Mouse (Mus musculus) liver, adult 2 months (tissue): ENCODE results near the gene Abca3. TPM values are rescaled to one million over a fixed set of nuclear protein-coding genes. Genes with fewer than 3 reads are reported as not detected.
A peak's percentile ranks its signal among the peaks of the same experiment; 100 is the strongest.
"Not testable (repeated sequence)": the region's sequence is repeated elsewhere in the genome, so short reads cannot be mapped to it uniquely, and the experiment has no call there.

Source experiments
- DNase-seq: peaks from one replicate; pipeline ENCODE4 v3.0.0-alpha.2; 2011; ENCODE audit warnings: low read depth, low spot score; ENCODE audit errors: extremely low read depth
- H3K27ac ChIP-seq: fragments of 200-500 bp; replicated peaks from 2 replicates; pipeline ENCODE4 v1.5.1; 2012; ENCODE audit warnings: low read depth, mild to moderate bottlenecking, control low read depth, inconsistent platforms, low read length; ENCODE audit not compliant: insufficient read depth
- H3K27me3 ChIP-seq: fragments of 200-500 bp; 2 replicates; pipeline ENCODE4 v1.6.1; 2012; ENCODE audit warnings: mild to moderate bottlenecking, moderate library complexity, low read length, inconsistent platforms; ENCODE audit not compliant: control insufficient read depth, insufficient read depth
- H3K36me3 ChIP-seq: fragments of 200-500 bp; 2 replicates; pipeline ENCODE4 v1.6.1; 2012; ENCODE audit warnings: low read length, inconsistent platforms; ENCODE audit not compliant: control insufficient read depth, insufficient read depth
- H3K4me1 ChIP-seq: fragments of 200-500 bp; 2 replicates; pipeline ENCODE4 v1.6.1; 2011; ENCODE audit warnings: low read length; ENCODE audit not compliant: control insufficient read depth, insufficient read depth
- H3K4me3 ChIP-seq: fragments of 200-500 bp; 2 replicates; pipeline ENCODE4 v1.5.1; 2011; ENCODE audit warnings: low read depth, mild to moderate bottlenecking, control low read depth, low read length, moderate library complexity; ENCODE audit not compliant: insufficient read depth
- H3K79me2 ChIP-seq: fragments of 200-500 bp; 2 replicates; pipeline ENCODE4 v1.6.1; 2012; ENCODE audit warnings: inconsistent platforms, mild to moderate bottlenecking, low read length, moderate library complexity; ENCODE audit not compliant: control insufficient read depth, insufficient read depth
- H3K9ac ChIP-seq: fragments of 200-500 bp; 2 replicates; pipeline ENCODE4 v1.6.1; 2012; ENCODE audit warnings: low read depth, mild to moderate bottlenecking, control low read depth, inconsistent platforms, low read length
- CTCF ChIP-seq: fragments of 200-500 bp; IDR thresholded peaks from 2 replicates; pipeline ENCODE4 v1.5.1; 2011; ENCODE audit warnings: low read depth, low read length, control low read depth
- POLR2A ChIP-seq: fragments of 200-500 bp; IDR thresholded peaks from 2 replicates; pipeline ENCODE4 v1.6.1; 2011; ENCODE audit warnings: low read length, control low read depth; ENCODE audit not compliant: insufficient read depth; ENCODE audit errors: extremely low read depth
- WGBS: fragments of 180-500 bp; shearing (Covaris S2); methylation state at CpG from one replicate; pipeline ENCODE4 v1.1.7; 2018; 5-methylcytosine and 5-hydroxymethylcytosine counted together
- polyA plus RNA-seq: library from polyadenylated mRNA; depleted of rRNA; stranded (reverse); fragments of >200 nt; gene quantifications from 2 replicates; pipeline ENCODE4 v1.2.3, GENCODE M21; 2012; rRNA removed
- total RNA-seq: library from RNA; depleted of rRNA; stranded (reverse); fragments of >200 nt; gene quantifications from 2 replicates; pipeline ENCODE4 v1.2.3, GENCODE M21; 2014; rRNA removed

Gene Abca3
- total and polyA plus RNA-seq, 2 experiments, result 36.0 to 70.0 TPM

- under 1% methylated on average over 67 of the region's 67 CpGs for WGBS
- Histone ChIP-seq H3K9ac (peak overlapping the region; percentile 85), H3K4me1 (peaks cover 4% of the 10 kb centered on the region), H3K27me3 (no peaks in the 10 kb centered on the region), H3K36me3 (peaks cover 2% of the 10 kb centered on the region; the same call in 1 of the 2 replicates), H3K4me3 (peak overlapping the region; percentile 63), H3K27ac (peak overlapping the region; percentile 86), H3K79me2 (no peaks in the 10 kb centered on the region; the same call in 1 of the 2 replicates)
- TF ChIP-seq CTCF (no peak), POLR2A (peak; percentile 94)
- DNase-seq, result peak; percentile 97
These were observed 103.2 kb downstream of the Abca3 start for GRCm38 (mm10) chr17:24454756-24455522.

GRCm38 (mm10) chr17:24455523-24456206 is 103.9 kb downstream of the Abca3 start:
- H3K27ac ChIP-seq, result peak overlapping the region; percentile 42; the same call in 1 of the 2 replicates
- H3K4me1 ChIP-seq, H3K4me3 ChIP-seq, H3K27me3 ChIP-seq, DNase-seq, H3K36me3 ChIP-seq, H3K79me2 ChIP-seq: not testable (repeated sequence)
- peak overlapping the region; percentile 29; the same call in 1 of the 2 replicates for H3K9ac ChIP-seq
- 23% methylated on average over 10 of the region's 10 CpGs for WGBS

Other genes with a start within 250 kb of the Abca3 start
- gene Pdpk1, start 201.0 kb upstream of the Abca3 start, total RNA-seq, result 19.7 and 23.6 TPM in 2 replicates
- 8.6 and 10.2 TPM in 2 replicates for gene Pdpk1, start 201.0 kb upstream of the Abca3 start, polyA plus RNA-seq
- gene Amdhd2, start 188.2 kb upstream of the Abca3 start, total RNA-seq, result 19.3 and 23.8 TPM in 2 replicates
- gene Amdhd2, start 188.2 kb upstream of the Abca3 start, polyA plus RNA-seq, result 26.7 and 35.4 TPM in 2 replicates
- gene Atp6v0c, start 182.2 kb upstream of the Abca3 start, total RNA-seq, result 40.0 and 68.4 TPM in 2 replicates
- gene Atp6v0c, start 182.2 kb upstream of the Abca3 start, polyA plus RNA-seq, result 625 and 644 TPM in 2 replicates
- gene Tbc1d24, start 146.4 kb upstream of the Abca3 start, total RNA-seq, result 13.3 and 22.2 TPM in 2 replicates
- gene Tbc1d24, start 146.4 kb upstream of the Abca3 start, polyA plus RNA-seq, result 23.6 and 31.5 TPM in 2 replicates
- gene Ntn3, start 142.4 kb upstream of the Abca3 start, total RNA-seq, result 2.3 and 2.8 TPM in 2 replicates
- 7.4 and 7.8 TPM in 2 replicates for gene Ntn3, start 142.4 kb upstream of the Abca3 start, polyA plus RNA-seq
- 44.1 and 53.2 TPM in 2 replicates for gene Tedc2, start 131.1 kb upstream of the Abca3 start, total RNA-seq
- 61.4 and 78.0 TPM in 2 replicates for gene Tedc2, start 131.1 kb upstream of the Abca3 start, polyA plus RNA-seq
- gene Ccnf, start 100.5 kb upstream of the Abca3 start, total RNA-seq, result 3.0 and 3.5 TPM in 2 replicates
- 5.5 and 6.5 TPM in 2 replicates for gene Ccnf, start 100.5 kb upstream of the Abca3 start, polyA plus RNA-seq
- gene Abca17, start 882 bp upstream of the Abca3 start, total RNA-seq, result not detected in 2 replicates
- gene Abca17, start 882 bp upstream of the Abca3 start, polyA plus RNA-seq, result 0.02 TPM in 1 of 2 replicates, not detected in the other
- gene Rnps1, start 62.6 kb downstream of the Abca3 start, total RNA-seq, result 17.3 and 20.7 TPM in 2 replicates
- 32.7 and 37.6 TPM in 2 replicates for gene Rnps1, start 62.6 kb downstream of the Abca3 start, polyA plus RNA-seq
- gene Eci1, start 74.7 kb downstream of the Abca3 start, total RNA-seq, result 176 and 218 TPM in 2 replicates
- 249 and 286 TPM in 2 replicates for gene Eci1, start 74.7 kb downstream of the Abca3 start, polyA plus RNA-seq
- 0.74 and 1.2 TPM in 2 replicates for gene Dnase1l2, start 91.2 kb downstream of the Abca3 start, total RNA-seq
- gene Dnase1l2, start 91.2 kb downstream of the Abca3 start, polyA plus RNA-seq, result 1.7 and 2.4 TPM in 2 replicates
- gene E4f1, start 118.4 kb downstream of the Abca3 start, total RNA-seq, result 5.6 and 6.7 TPM in 2 replicates
- 21.6 and 33.3 TPM in 2 replicates for gene E4f1, start 118.4 kb downstream of the Abca3 start, polyA plus RNA-seq
- gene Pgp, start 118.4 kb downstream of the Abca3 start, total RNA-seq, result 9.2 and 11.9 TPM in 2 replicates
- 25.8 and 26.6 TPM in 2 replicates for gene Pgp, start 118.4 kb downstream of the Abca3 start, polyA plus RNA-seq
- not detected in 2 replicates for gene Bricd5, start 121.9 kb downstream of the Abca3 start, total RNA-seq
- 0.24 and 0.67 TPM in 2 replicates for gene Bricd5, start 121.9 kb downstream of the Abca3 start, polyA plus RNA-seq
- gene Mlst8, start 127.1 kb downstream of the Abca3 start, total RNA-seq, result 3.5 and 3.9 TPM in 2 replicates
- gene Mlst8, start 127.1 kb downstream of the Abca3 start, polyA plus RNA-seq, result 12.9 and 16.7 TPM in 2 replicates
- gene Caskin1, start 136.7 kb downstream of the Abca3 start, total RNA-seq, result under 0.01 and 0.18 TPM in 2 replicates
- gene Caskin1, start 136.7 kb downstream of the Abca3 start, polyA plus RNA-seq, result 0.18 and 0.26 TPM in 2 replicates
- 13.4 and 14.4 TPM in 2 replicates for gene Traf7, start 176.0 kb downstream of the Abca3 start, total RNA-seq
- gene Traf7, start 176.0 kb downstream of the Abca3 start, polyA plus RNA-seq, result 25.3 and 47.5 TPM in 2 replicates
- gene Rab26, start 182.3 kb downstream of the Abca3 start, total RNA-seq, result 0.13 and 0.37 TPM in 2 replicates
- gene Rab26, start 182.3 kb downstream of the Abca3 start, polyA plus RNA-seq, result 0.15 and 0.40 TPM in 2 replicates
- 9.9 and 11.4 TPM in 2 replicates for gene Pkd1, start 197.9 kb downstream of the Abca3 start, total RNA-seq
- 14.7 and 17.4 TPM in 2 replicates for gene Pkd1, start 197.9 kb downstream of the Abca3 start, polyA plus RNA-seq